Mouse (Mus musculus): ENCODE results near the gene Mrto4. TPM values are rescaled to one million over a fixed set of nuclear protein-coding genes. Genes with fewer than 3 reads are reported as not detected.
A peak's percentile ranks its signal among the peaks of the same experiment; 100 is the strongest.
"Not testable (repeated sequence)": the region's sequence is repeated elsewhere in the genome, so short reads cannot be mapped to it uniquely, and the experiment has no call there.

Mrto4 gene
- 141 and 147 TPM in 2 replicates for polyA plus RNA-seq (2015; fragmentation: Nextera tagmentation; extraction: Ambion mirVana)

DNA sequence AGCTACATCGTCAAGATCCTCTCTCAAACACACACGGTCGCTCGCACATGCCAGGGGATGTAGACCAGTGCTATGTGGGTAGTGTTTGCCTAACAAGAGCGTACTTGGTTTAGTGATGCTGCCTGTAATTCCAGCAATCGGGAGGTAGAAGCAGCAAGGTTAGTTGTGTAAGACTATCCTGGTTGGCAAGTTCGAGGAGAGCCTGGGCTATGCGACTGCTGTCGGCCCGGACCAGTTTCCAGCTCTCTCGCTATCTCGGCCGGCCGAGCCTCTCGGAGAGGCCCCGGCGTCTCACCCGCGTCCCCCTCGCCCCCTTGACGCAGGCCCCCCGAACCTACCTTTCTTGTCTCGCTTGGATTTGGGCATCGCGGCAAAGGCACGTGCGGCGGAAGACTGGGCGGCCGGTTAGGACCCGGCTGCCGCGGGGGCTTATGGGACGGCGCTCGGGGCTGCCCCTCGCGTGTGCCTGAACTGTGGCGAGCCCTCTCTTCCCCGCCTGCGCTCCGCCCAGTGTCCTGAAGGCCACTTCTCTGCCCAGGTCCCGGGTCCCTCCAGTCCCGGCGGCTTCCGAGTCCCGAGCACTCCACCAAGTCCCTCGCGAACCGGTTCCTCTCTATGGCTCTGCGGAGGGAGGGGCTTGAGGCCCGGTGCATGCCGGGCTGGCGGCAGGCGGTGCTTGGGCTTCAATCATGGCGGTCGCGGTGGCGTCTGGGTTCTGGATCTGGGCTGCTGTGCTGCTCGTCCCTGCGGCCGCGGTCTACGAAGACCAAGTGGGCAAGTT lies at the start of gene Mrto4, which contains the start of the genes Emc1 and Ubr4:
TSS of gene Mrto4 (minus strand) at position 646 of the 781 bp plus-strand sequence.
TSS of gene Emc1 (plus strand) at position 657 of the 781 bp plus-strand sequence.
TSS of gene Ubr4 (plus strand) at position 679 of the 781 bp plus-strand sequence.
- Histone ChIP-seq H3K27me3 (no peaks in the 10 kb centered on the region), H3K4me2 (peak within 1 kb of the TSS; percentile 97), H3K36me3 (peaks cover 68% of the 10 kb centered on the region), H3K4me1 (replicated peaks) (peaks cover 44% of the 10 kb centered on the region), H3K27ac (peak within 1 kb of the TSS; percentile 92), H3K9ac (peak within 1 kb of the TSS; percentile 80), H3K4me3 (replicated peaks) (peak within 1 kb of the TSS; percentile 81), H3K9me3 (replicated peaks) (no peaks in the 10 kb centered on the region)
- peak; percentile 88 for ATAC-seq (ENCODE audit: low read depth)
- WGBS (ENCODE audit: insufficient replicate concordance) = under 1% methylated on average over 64 of the region's 64 CpGs
- DNase-seq = peak; percentile 79

DNA sequence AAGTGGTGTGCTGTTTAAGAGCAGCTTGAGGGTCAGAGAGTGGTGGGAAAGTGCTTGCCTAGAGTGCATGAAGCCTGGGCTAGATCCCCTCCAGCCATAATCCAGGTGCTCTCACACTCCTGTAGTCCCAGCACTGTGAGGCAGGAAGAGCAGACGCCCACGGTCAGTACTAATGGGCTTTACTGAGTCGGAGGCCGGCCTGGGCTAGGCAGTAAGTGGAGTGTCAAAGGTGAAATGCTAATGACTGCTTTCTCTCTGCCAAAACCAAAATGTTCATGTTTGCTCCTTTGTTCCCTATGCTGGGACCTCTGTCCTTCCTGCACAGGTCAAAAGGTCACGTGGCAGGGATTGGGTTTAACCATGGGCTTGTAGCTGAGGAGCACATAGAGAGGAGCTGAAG lies 48.1 kb upstream of the Mrto4 start:
- ATAC-seq (ENCODE audit: low read depth) = peak; percentile 59
- H3K4me3 ChIP-seq (replicated peaks) = no peak overlapping the region
- no peak overlapping the region; the same call in 1 of the 2 replicates for H3K27ac ChIP-seq
- no peak overlapping the region for H3K9ac ChIP-seq
- DNase-seq = no peak
- H3K4me2 ChIP-seq = no peak overlapping the region
- H3K4me1 ChIP-seq (replicated peaks) = peaks cover 1% of the 10 kb centered on the region; the same call in 1 of the 2 replicates
- no peaks in the 10 kb centered on the region for H3K9me3 ChIP-seq (replicated peaks)
- H3K36me3 ChIP-seq = peaks cover 97% of the 10 kb centered on the region
- WGBS (ENCODE audit: insufficient replicate concordance) = 88% methylated on average over 5 of the region's 5 CpGs
- H3K27me3 ChIP-seq = no peaks in the 10 kb centered on the region

DNA sequence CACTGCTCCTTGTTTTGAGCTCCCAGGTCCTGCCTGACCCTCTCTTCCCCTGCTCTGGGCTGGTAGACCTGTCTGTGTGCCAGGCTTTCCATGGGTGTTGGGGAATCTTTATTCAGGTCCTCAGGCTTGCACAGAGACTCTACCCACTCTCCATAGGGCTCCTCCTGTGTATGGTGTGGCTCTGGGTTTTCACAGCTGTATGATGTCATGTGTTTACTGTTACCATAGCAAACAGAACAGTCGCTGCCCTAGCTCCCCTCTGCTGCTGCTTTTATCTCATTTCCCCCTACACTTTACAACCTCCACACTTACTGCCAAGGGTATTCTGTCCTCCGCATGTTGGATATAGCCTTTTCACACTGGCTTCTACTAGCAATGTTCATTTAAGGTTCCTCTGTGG lies 43.1 kb upstream of the Mrto4 start:
- no peaks in the 10 kb centered on the region for H3K27me3 ChIP-seq
- WGBS (ENCODE audit: insufficient replicate concordance) = 54% methylated on average over 2 of the region's 2 CpGs
- H3K4me1 ChIP-seq (replicated peaks) = peaks cover 7% of the 10 kb centered on the region
- ATAC-seq (ENCODE audit: low read depth) (peak; percentile 58; the same call in 1 of the 2 replicates), DNase-seq (no peak)
- H3K4me2 ChIP-seq = no peak overlapping the region
- no peak overlapping the region for H3K27ac ChIP-seq
- H3K9me3 ChIP-seq (replicated peaks) = no peaks in the 10 kb centered on the region
- no peak overlapping the region for H3K4me3 ChIP-seq (replicated peaks)
- no peak overlapping the region for H3K9ac ChIP-seq
- H3K36me3 ChIP-seq = peaks cover 97% of the 10 kb centered on the region

DNA sequence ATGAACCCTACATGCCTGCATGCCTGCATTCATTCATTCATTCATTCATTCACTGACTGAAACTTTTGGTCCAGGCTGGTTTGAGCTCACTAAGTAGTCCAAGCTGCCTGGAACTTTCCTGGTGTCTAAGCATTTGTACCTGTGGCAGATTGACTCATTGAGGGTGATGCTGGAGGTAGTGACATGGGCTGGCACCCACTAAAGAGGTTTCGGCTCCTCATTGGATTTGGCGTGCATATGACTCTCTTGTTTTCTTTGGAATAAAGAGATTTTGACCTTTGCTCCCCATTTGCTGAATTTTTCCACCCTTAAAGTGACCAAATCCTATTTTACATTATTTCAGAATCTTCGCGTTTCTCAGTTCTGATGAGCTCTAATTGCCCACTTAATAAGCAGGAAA lies 37.2 kb upstream of the Mrto4 start:
- H3K27ac ChIP-seq = no peak overlapping the region
- no peak overlapping the region for H3K4me3 ChIP-seq (replicated peaks)
- H3K9ac ChIP-seq = no peak overlapping the region
- peaks cover 63% of the 10 kb centered on the region for H3K36me3 ChIP-seq
- ATAC-seq (ENCODE audit: low read depth) (no peak), DNase-seq (no peak)
- H3K27me3 ChIP-seq = no peaks in the 10 kb centered on the region
- 87% methylated on average over 4 of the region's 4 CpGs for WGBS (ENCODE audit: insufficient replicate concordance)
- H3K4me2 ChIP-seq = no peak overlapping the region
- peaks cover 44% of the 10 kb centered on the region for H3K4me1 ChIP-seq (replicated peaks)
- H3K9me3 ChIP-seq (replicated peaks) = no peaks in the 10 kb centered on the region

DNA sequence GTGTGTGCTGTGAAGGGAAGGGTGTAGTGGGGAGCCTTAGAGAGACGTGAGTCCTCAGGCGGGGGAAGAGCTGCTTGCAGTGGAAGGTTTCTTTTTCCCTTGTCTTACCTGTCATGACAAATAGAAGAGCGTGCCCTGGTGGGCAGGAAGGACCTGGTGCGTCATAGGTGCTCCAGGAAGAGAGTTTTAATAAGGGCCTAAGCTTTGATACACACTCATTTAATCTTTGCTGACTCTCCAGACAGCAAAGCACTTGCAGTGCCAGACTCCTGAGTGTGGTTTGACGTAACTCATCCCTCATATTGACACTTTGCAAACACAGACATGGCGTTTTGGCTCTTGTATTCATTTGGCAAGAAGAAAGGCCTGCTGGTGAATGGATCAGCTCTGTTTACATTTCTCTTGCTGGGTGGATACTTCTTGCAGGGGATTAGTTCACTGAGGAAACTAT lies 34.5 kb upstream of the Mrto4 start:
- Histone ChIP-seq H3K9ac (no peak overlapping the region), H3K27me3 (no peaks in the 10 kb centered on the region), H3K4me2 (peak overlapping the region; percentile 5), H3K4me3 (replicated peaks) (no peak overlapping the region), H3K36me3 (peaks cover 38% of the 10 kb centered on the region), H3K4me1 (replicated peaks) (peaks cover 67% of the 10 kb centered on the region), H3K9me3 (replicated peaks) (no peaks in the 10 kb centered on the region), H3K27ac (peak overlapping the region; percentile 31)
- DNase-seq = no peak
- ATAC-seq (ENCODE audit: low read depth) = no peak
- WGBS (ENCODE audit: insufficient replicate concordance) = 70% methylated on average over 6 of the region's 6 CpGs

DNA sequence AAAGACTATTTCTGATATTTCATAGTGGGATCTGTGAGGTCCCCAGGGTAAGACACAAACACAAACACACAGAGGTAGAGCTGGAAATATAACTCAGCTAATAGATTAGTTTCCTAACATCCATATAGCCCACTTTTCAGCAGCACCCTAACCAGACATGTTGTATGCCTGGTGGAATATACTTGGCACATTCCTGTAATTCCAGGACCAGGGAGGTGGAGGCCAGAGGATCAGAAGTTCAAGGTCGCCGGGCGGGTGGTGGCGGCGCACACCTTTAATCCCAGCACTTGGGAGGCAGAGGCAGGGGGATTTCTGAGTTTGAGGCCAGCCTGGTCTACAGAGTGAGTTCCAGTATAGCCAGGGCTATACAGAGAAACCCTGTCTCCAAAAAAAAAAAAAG lies 33.5 kb upstream of the Mrto4 start:
- ATAC-seq (ENCODE audit: low read depth); H3K4me2 ChIP-seq; H3K9me3 ChIP-seq (replicated peaks); H3K4me3 ChIP-seq (replicated peaks); H3K27me3 ChIP-seq; DNase-seq; H3K9ac ChIP-seq: not testable (repeated sequence)
- Histone ChIP-seq H3K27ac (0 out of 2 replicates have a peak overlapping the region, but pooled peaks have one; percentile 31), H3K4me1 (replicated peaks) (peaks cover 72% of the 10 kb centered on the region), H3K36me3 (peaks cover 28% of the 10 kb centered on the region)
- 90% methylated on average over 5 of the region's 5 CpGs for WGBS (ENCODE audit: insufficient replicate concordance)

DNA sequence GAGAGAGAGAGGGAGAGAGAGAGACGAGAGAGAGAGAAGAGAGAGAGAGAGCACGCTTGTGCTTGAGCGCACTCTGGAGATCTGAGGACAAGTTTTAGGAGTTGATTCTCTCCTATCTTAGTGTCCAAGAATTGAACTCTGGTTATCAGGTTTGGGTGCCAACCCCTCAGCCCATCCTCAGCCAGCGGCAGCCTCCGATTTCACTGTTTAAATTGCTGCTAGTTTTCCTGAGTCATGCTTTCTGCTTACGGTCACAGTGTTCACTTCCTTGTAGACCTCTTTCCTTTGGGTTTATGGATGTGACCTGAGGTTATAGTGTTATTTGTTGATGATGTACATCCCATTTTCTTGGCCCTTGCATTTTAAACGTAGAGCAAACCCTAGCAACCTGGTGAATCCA lies 29.9 kb upstream of the Mrto4 start:
- 23% methylated on average over 7 of the region's 7 CpGs for WGBS (ENCODE audit: insufficient replicate concordance)
- H3K27me3 ChIP-seq = no peaks in the 10 kb centered on the region
- DNase-seq = peak; percentile 51
- peak; percentile 32 for ATAC-seq (ENCODE audit: low read depth)
- peaks cover 13% of the 10 kb centered on the region for H3K36me3 ChIP-seq
- peak overlapping the region; percentile 76 for H3K4me2 ChIP-seq
- peaks cover 64% of the 10 kb centered on the region for H3K4me1 ChIP-seq (replicated peaks)
- H3K4me3 ChIP-seq (replicated peaks) = peak overlapping the region; percentile 87
- no peaks in the 10 kb centered on the region for H3K9me3 ChIP-seq (replicated peaks)
- peak overlapping the region; percentile 96 for H3K27ac ChIP-seq
- peak overlapping the region; percentile 90 for H3K9ac ChIP-seq

DNA sequence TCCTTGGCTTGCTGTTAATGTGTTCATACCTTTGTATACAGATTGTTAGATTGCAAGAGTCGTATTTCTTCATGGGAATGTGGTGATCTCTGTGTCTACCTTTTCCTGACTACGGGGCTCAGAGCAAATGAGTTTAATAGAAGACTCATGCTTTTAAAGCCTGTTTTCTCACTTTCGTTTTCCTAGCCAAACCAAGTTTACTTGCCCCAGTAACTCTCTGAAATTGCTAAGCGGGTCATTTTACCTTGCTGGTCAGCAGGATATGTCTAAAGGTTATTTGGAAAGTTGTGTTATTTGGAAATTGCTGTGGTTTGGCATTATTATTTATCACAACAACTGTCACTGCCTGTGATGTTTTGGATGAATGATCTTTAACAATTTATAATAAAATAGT lies 29.1 kb upstream of the Mrto4 start:
- H3K9ac ChIP-seq = peak overlapping the region; percentile 90
- no peaks in the 10 kb centered on the region for H3K27me3 ChIP-seq
- H3K27ac ChIP-seq = peak overlapping the region; percentile 96
- H3K4me2 ChIP-seq = peak overlapping the region; percentile 76
- peaks cover 58% of the 10 kb centered on the region for H3K4me1 ChIP-seq (replicated peaks)
- H3K36me3 ChIP-seq = peaks cover 21% of the 10 kb centered on the region
- no peak for ATAC-seq (ENCODE audit: low read depth)
- no peaks in the 10 kb centered on the region for H3K9me3 ChIP-seq (replicated peaks)
- no peak for DNase-seq
- 16% methylated on average over 4 of the region's 4 CpGs for WGBS (ENCODE audit: insufficient replicate concordance)
- H3K4me3 ChIP-seq (replicated peaks) = peak overlapping the region; percentile 87

DNA sequence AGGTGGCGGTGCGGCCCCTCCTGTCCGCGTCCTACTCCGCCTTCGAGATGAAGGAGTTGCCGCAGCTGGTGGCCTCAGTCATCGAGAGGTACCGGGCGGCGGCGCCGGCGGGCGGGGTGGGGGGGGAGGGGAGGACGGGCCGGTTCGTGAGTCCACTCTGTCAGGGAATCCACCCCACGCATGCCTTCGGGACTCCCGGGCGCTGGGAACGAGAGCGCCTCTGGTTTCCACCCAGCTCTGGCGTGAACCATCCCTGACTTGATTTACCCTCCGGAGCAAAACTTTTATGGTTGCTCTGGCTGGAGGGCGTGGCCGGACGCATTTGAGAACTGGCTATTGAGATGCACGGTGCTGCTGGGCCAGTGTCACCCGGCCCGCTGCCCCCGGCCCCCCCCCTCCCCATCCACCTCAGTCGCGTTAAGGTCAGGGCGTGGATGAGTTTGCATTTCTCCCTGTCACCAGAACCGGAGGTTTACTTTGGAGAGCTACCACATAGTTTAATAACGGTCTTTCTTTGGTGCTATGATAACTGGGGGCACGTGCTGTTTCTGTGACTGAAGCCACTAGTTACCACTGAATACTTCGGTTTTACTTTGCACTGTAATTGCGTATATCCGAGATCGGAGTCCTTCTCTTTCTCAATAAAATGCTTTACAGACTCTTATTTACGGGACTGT lies 28.5 kb upstream of the Mrto4 start:
- peak; percentile 64 for ATAC-seq (ENCODE audit: low read depth)
- DNase-seq = peak; percentile 53
- H3K4me2 ChIP-seq = peak overlapping the region; percentile 76
- H3K4me3 ChIP-seq (replicated peaks) = peak overlapping the region; percentile 87
- no peaks in the 10 kb centered on the region for H3K27me3 ChIP-seq
- WGBS (ENCODE audit: insufficient replicate concordance) = under 1% methylated on average over 44 of the region's 44 CpGs
- H3K36me3 ChIP-seq = peaks cover 26% of the 10 kb centered on the region
- H3K9me3 ChIP-seq (replicated peaks) = no peaks in the 10 kb centered on the region
- peak overlapping the region; percentile 90 for H3K9ac ChIP-seq
- peak overlapping the region; percentile 96 for H3K27ac ChIP-seq
- peaks cover 53% of the 10 kb centered on the region for H3K4me1 ChIP-seq (replicated peaks)

DNA sequence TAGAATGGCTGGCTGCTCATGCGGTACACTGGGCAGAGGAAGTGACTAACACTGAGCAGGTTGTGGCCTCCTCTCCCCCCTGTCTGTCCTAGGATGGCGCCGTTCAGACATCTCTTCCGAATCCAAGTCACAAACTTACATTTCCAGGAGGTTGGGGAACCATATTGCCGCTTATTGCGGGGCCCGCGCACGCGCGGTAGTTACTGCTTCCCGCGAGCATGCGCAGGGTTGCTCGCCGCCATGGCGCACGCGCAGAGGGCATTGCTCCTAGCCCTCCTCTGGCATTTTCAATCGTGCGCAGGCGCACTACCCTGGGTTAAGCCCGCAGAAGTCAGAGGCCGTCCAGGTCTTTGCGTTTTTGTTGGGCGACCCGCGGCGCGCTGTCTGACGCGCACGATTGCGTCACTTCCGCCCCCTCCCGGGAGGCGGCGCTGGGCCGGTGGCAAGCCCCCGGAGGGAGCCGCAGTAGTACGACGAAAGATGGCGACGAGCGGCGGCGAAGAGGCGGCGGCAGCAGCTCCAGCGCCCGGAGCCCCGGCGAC lies 27.9 kb upstream of the Mrto4 start:
- Histone ChIP-seq H3K4me1 (replicated peaks) (peaks cover 46% of the 10 kb centered on the region), H3K27ac (peak overlapping the region; percentile 96), H3K9ac (peak overlapping the region; percentile 90), H3K27me3 (no peaks in the 10 kb centered on the region), H3K4me3 (replicated peaks) (peak overlapping the region; percentile 87), H3K9me3 (replicated peaks) (no peaks in the 10 kb centered on the region), H3K36me3 (peaks cover 30% of the 10 kb centered on the region), H3K4me2 (peak overlapping the region; percentile 76)
- ATAC-seq (ENCODE audit: low read depth) = peak; percentile 93
- DNase-seq = peak; percentile 100
- under 1% methylated on average over 54 of the region's 54 CpGs for WGBS (ENCODE audit: insufficient replicate concordance)

DNA sequence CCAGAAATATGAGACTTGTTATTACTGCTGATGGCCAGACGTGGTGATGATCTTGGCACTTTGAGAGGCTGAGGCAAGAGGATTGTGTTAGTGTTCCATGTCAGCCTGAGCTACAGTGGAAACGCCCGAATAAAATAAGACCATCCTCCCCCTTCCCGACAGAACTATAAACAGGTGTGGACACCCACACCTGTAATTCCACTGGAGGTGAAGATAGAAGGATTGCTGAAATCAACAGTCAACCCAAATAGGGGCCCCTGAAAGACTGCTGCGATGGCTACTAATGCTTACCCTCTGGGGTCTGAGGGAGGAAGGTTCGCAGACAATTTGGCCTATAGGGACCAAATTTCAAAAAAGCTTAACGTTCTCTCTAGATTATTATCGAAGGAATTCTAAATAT lies 27.3 kb upstream of the Mrto4 start:
- Histone ChIP-seq H3K4me2 (peak overlapping the region; percentile 72), H3K9me3 (replicated peaks) (no peaks in the 10 kb centered on the region), H3K4me1 (replicated peaks) (peaks cover 41% of the 10 kb centered on the region), H3K36me3 (peaks cover 35% of the 10 kb centered on the region), H3K27ac (peak overlapping the region; percentile 87), H3K9ac (peak overlapping the region; percentile 86), H3K27me3 (no peaks in the 10 kb centered on the region), H3K4me3 (replicated peaks) (peak overlapping the region; percentile 87)
- ATAC-seq (ENCODE audit: low read depth) (no peak), DNase-seq (no peak)
- WGBS (ENCODE audit: insufficient replicate concordance) = 6% methylated on average over 8 of the region's 8 CpGs
